Mouse (Mus musculus): ENCODE results near the gene Bbx. TPM values are rescaled to one million over a fixed set of nuclear protein-coding genes. Genes with fewer than 3 reads are reported as not detected.

Bbx gene
- total RNA-seq, 2 experiments from 2014 or later = 25.2 to 30.3 TPM

DNA sequence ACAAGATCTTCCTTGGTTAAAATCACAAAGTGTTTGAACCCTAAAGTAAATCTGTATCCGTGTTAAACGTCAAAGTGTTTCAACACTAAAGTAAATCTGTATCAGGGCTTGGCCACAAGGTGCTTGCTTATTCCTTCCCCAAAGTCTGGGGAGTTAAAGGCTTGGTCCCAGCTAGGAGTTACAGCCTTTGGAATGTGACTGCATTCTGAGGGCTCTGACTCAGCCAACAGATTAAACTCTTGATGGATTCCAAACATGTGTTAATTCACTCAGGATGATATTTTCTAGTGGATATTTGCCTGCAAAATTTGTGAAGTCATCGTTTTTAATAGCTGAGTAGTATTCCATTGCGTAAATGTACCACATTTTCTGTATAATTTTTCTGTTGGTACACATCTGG lies 120.6 kb downstream of the Bbx start:
- no peak for DNase-seq

DNA sequence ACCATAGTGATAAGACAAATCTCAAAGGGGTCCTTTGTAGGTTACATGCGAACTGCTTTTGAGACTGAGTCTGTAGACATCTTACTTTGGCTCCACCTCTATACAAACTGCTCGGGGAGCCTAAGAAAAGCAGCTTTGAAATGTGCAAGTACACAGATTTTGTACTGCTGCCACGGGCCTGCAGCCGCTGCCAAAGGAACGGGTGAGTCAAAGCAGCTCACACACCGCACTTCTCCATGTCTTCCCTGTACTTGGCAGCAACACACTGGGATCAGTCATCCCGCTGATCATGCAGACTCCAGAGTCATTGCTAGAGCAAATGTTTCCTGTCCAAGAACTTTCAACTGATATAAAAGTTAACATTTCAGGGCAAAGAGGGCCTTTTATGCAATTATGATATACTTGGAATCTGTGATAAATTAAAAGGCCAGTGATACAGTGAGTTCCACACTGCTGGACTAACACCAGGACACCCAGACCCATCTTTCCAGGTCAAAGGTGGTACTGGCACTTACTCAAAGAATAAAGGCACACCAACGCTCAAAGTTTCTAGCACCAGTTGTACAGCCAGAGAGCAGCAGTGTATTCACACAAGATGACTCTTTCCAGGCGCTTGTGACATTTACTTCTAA lies 122.7 kb downstream of the Bbx start:
- DNase-seq = peak; percentile 87

DNA sequence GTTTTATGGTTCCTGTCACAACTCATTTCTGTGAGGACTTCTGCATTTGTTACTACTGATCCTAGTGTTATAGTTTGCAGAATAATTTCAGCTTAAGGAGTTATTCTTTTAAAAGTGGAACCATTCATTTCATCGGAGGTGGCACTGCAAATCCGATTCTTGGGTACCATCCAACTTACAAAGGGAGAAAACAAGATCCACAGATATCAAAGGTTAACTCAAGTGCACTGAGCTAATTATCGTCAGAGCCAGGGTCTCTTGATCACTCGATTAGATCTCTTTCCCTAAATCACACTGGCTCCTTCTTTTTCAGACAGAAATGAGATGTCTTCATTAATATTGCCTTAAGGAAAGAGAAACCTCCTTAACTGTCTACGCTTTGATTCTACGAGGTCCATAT lies 123.9 kb downstream of the Bbx start:
- DNase-seq = no peak

DNA sequence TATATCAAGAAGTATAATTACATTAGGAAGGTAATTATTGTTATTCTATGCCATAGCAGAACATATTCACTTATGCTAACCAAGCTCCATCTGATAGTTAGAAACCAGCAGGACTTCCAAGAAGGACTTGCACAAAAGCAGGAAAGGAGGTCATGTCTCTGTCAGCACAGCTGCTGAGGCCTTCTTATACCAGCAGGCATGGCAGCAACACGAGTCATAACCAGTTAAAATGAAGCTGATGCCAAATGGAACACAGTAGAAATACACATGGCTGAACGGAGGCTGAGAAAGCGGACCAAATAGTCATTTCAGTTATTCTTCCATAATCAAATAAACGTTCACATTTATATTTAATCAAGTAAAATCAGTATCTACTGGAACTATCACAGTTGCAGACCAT lies 125.0 kb downstream of the Bbx start:
- no peak for DNase-seq

DNA sequence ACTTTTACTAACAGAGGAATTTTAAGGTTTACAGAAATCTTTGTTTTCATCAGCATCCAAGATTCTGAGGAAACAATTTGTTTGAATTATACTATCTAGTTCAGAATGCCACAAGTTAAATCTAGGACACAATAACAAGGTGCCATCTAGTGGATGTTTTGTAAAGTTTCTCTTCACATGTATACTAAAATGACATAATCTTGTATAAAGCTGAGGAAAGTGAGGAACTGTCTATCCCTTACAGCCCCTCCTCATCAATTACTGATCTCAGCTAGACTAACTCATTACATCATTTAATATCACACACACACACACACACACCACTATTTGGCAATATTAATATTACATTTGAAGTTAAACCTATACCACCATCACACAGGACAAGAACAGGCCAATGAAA lies 125.5 kb downstream of the Bbx start:
- DNase-seq = no peak

DNA sequence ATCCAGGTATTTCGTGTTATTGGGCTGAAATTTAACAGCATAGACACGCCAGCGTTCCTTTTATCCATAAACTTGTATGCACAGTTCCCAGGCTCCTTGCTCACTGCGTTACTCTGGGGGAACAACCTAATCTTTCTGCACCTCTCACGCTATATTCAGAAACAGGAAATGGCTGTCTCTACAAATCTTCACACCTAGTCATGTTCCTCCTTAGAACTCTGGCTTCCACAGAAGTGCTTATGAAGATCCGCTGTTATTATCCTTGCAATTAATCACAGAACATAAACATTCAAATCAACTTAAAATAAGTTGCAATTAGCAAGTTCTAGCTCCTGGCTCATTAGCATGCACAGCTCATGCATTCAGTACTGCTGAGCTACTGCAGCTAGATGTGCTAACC lies 127.0 kb downstream of the Bbx start:
- DNase-seq = no peak

DNA sequence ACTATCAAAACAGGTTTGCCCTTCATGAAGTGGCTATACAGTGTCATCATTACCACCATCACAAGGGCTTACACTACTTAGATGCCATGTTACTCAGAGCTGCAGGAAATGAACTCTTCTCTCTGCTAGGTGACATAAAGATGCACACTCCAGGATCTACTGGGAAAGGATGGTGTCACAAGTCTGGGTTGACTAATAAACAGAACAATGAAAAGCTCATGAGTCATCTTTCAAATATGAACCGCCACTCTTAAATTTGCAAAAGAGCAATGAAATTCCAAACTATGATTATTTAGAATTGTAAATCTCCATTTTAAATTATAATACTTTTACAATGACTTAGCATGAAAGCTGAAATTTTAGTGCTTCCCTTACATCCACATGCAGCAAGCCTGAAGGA lies 129.6 kb downstream of the Bbx start:
- no peak for DNase-seq

DNA sequence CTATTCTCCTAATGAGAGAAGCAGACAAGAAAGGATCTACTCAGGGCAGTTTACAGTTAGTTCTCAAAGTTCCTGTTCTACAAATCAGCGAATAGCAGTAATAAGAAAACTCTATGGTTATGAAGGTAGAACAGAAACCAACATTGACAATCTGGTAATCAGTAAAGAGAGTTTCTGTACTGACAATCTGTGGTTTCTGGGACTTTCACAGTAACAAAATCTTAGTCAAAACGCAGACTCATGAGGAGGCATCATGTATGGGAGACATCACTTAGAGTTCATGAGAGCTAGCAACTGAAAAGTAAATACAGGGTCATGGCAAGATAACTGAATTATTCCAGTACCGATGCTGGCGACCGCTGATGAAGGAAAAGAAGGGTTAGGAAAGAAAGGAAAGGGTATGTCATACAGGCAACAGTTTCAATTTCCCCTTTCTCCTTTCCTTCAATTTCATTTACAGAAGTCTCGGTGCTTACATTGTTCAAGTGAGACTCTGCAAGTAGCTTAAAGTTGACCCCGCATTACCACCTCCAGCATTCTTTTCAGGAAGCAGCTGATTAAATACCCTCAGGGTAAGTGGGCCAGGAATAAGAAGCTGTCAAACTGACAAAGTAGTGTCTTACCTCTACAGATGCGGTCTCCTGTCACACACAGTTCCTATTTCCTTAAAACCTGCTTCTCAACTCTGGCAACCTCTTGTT lies 133.3 kb downstream of the Bbx start:
- no peak for DNase-seq

DNA sequence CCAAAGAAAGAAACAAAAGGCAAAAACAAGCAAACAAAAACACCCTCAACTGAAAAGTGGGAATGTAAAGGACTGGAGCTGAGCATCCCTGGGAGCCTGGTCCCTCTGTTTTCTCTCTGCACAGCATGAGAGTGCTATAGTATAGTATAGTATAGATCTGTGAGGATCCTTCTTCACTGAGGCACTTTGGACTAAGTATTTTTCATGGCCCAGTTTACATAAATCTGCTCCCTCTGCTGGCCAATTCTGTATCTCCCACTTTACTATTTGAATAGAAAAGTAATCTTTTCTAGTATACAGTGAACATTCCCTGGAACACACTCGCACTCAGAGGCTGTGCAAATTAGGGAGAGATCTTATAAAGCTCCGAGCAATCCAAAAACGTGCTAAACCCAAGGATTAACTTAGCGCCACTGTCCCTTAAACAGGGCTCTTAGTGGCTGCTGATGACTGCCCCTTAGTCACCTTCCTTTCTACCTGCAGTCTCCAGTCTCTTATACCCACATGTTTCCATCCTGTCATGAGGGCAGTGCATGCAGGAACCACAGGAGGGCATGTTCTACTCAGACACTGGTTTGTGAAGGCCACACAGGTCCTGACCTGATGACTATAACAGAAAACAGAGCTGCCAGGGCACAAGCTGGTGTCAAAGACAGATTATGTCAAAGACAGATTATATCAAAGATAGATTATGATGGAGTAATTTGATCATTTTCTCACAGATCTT lies 138.5 kb downstream of the Bbx start:
- DNase-seq = peak; percentile 11

DNA sequence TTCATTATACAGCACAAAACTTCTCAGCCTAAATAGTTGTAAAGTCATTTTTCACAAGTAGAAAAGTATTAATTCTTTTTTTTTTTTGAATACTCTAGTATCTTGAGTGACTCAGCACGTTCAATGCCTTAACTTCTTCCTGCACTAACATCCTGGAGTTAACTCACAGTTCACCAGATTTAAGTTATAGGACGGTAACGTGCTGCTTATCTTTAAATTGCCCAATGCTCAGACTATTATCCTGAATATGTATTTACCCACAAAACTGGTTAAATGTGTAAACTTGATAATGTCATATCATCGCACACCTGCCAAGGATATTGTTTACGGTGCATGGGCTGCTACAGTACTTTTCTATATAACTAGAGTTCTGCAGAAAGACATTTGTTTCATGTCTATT lies 139.4 kb downstream of the Bbx start:
- no peak for DNase-seq

DNA sequence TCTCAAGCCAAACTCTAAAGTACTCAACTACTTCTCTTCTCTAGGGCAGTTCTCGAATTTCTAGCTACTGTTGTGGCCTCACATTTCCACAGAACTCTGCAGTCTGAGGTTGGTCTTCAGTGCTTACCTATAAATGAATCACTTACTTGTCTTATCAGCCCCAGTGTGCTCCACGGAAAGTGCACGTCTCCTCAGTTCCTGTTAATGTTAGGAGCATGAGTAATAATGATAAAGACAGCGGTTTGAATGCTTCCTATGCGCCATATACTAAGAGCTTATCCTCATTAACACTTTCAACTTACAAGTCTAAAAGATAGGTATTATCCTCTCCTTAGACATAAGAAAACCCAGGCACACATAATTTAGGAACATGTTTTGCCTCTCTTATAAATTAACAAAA lies 142.4 kb downstream of the Bbx start:
- DNase-seq = no peak

DNA sequence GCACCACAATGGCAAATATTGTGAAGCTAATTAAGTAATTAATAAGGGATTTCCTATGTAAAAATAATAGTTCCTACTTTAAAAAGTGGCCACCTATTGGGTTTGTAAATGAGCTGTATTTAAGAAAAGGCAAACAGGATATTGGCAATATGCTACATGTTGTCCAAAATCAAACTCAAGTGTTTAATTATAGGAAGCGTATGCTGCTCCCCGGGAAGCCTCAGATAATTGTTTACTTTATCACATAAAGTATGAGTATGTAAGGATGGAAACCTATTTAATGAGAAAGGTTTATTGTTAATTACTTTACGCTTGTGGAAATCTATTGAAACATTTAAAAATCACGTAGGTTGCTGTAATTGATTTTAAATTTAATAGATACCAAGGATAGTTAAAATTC lies 159.4 kb downstream of the Bbx start:
- no peak for DNase-seq

DNA sequence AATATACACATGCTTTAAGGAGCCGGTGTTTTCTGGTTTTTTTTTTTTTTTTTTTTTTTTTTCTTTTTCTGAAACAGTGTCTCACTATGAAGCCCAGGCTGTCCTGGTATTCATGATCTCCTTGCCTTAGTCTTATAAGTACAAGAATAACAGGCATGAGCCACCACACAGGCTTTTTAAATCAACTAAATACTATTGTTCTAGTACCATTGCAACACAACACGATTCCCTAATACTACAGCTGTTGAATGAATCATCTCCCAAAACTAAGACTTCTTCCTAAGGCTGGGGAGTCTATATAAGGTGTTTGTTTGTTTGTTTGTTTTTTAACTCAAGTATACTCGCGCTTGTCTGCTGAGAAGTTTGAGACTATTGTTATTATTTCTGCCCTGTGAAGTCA lies 169.5 kb downstream of the Bbx start:
- DNase-seq = no peak

DNA sequence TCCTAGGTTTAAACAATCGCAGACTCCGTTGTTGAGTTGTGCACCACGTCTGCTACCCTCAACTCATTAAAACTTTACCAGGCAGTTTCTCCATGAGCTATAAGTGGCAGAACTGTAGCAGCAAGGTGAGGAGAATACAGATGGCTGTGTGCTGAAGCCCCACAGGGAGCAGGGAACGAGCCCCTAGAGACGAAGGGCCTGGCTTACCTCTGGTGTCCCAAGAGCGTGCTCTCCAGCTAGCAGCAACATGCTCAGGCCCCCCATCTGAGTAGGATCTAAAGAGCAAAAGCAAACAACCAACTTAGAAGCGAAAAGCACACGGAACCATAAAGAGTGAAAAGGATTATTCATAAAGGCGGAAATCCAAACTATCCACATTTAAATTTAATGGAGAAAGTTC lies 170.0 kb downstream of the Bbx start:
- DNase-seq = no peak

DNA sequence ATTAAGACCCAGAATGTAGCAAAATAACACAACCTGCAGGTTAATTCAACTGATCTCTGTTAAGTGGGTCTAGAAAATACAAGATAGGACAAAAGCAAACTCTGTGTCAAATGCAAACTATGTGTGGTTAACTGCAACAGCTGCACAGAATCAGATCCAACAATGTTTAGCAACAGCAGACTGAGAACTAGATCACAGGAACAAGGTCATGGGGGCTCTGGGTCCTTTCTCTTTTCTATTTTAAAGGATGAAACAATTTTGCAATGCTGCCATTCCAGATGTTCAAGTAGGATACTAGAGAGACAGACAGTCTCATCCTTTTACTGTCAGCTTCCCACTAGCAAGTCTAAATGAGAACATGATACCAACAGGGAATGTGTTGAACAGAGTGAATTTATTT lies 170.4 kb downstream of the Bbx start:
- no peak for DNase-seq

DNA sequence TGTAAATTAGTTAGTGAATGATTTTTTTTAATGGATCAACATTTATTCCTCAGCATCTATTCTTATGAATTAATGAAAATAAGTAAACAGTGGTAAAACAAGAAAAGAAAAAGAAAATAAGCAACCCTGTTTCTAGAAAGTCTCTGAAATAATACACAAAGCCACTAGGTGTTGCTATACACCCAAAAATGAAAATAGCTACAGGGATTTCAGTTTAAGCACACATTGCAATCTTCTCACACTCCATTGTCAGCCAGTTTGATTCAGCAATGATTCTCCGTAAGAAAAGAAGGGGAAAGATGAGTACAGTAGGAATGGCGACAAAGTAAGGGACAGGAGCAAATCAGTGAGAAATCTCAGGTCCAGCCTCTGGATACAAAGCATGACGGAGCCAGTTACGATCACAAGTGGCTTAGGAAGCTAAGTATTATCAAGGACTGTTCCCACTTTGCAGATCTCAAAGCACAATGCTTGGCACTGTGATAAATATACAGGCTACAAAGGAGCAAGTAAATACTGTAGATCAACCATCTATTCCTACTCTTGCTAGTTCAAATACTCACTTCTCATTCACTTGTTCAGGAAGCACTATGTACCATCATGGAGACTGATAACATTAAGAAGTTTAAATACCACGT lies 177.5 kb downstream of the Bbx start:
- DNase-seq = no peak

DNA sequence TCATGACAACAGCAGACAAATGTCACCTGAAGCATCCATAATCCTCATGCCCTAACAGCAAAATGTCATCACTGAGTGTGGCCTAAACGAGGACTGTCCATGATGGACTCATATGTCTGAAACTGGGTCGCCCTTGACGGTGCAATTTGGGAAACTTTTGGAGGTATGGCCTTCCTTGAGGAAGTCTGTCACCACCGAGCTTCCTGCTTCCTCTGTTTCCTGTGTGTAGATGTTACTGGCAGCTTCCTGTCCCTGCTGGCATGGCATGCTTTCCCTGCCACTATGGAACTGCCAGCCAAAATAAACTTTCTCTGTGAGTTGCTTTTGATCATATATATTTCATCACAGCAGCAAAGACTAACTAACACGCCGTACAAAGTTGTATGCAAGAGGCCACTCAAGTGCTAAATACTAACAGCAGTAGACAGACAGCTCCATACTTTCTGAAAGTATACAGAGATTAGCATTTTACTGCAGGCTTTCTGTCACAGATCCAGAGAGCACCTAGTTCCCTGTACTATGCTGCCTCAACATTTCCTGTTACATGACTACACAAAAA lies 180.7 kb downstream of the Bbx start:
- no peak for DNase-seq

DNA sequence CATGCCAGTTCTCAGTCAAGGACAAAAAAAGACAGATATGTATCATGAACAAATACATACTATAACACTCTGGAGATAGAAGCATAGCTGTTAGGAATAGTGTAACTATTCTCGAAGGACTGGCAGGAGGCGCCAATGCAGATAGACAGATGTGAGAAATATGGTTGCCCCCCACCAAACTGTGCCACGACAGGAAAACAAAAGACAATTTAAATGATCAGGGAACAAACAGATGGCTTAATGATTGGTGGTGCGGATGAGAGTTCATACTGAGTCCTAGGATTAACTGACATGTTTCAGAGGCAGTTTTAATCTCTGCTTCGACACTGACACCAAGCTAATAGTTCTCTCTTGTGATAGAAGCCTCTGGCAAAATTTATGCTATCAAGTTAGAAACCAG lies 181.7 kb downstream of the Bbx start:
- no peak for DNase-seq

DNA sequence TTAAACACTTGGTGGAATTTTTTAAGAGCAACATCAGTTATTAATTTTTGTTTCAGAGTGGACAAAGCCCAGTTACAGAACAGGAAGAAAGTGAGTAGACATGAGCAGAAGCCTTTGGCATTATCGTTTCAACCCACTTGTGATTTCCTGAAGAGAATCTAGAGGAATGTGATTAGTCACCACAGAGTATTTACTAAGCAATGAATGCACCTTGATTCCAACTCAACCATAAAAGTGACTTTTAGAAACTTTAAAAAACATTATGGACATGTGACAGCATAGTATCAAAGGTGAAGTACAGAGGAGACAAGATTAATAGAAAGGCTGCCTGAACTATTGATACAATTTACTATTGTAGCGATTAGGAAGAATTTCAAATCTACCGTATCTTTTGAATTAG lies 183.2 kb downstream of the Bbx start:
- DNase-seq = no peak

DNA sequence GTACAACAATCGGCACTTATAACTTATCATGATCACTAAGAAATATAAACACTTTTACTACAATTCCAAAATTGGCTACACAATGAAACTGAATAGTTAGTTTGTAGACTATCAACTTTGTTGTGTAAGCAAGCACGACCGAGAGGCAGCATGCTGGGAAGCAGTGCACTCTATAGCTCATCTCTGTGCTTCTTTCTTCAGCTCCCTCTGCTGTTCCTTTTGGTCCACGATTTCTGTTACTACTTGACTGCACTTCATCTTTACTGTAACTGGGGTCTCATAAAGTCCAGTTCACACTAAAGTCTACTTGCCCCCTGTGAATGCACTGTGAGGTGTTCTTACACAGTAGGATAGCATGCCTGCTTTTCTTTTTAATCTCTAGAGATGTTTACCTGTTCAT lies 189.7 kb downstream of the Bbx start:
- DNase-seq = no peak

DNA sequence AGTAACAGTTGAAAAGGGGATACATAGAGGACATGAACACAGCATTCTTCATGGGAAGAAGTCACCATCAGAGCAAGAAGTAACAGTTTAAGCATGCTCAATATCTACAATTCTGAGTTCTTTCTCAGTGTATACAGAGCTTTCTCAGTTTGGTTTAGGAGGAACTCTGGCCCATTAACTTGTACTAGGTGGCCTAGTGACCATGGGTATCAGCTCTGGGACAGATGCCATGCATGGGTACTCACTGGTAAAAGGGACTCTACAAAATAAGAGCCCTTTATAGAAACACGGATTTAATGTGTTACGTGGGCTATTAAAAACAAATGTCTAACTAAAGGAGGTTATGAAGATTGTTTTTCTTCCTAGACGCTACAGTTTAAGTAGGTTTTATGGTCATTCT lies 190.6 kb downstream of the Bbx start:
- no peak for DNase-seq

DNA sequence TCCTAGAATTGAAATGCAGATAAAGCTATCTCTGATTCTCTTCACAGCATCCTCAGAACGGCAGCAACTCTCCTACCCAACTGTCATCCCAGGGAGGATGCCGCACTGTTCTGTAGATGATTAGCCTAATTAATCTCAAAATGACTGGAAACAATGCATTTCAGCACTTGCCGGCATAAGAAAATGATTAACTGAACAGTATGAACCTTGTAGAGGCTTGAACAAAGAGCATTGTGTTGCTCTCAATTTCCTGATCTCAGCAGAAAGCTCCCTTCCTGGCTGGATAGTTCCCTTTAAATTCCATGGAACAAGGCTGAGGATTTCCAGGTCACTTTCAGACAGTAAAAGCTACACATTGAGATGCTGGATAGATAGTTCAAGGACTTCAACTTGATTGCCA lies 197.0 kb downstream of the Bbx start:
- no peak for DNase-seq

DNA sequence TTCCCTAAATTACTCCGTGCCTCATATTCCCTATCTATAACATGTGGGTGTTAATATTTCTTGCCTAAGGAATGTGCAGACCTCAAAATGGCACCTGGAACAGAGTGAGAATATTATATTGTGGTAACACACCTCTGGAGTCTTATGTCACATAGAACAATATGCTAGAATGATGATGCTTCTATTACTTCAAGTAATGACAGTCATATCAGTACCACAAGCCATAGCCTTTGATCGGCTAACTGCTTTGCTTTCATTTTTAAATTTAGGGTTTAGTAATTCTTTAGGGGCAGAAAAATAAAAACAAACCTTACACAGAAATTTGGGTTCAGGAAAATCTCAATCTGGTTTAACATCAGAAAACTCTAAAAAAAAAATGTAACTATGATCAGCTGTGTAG lies 201.6 kb downstream of the Bbx start:
- DNase-seq = no peak
